Mouse (Mus musculus) adrenal gland, adult 2 months (tissue): Measurements from ENCODE around the gene Hspb7. TPM values are rescaled to one million over a fixed set of nuclear protein-coding genes. Genes with fewer than 3 reads are reported as not detected.

Experiments
- DNase-seq: peaks from one replicate; pipeline ENCODE4 v3.0.0; 2021
- polyA plus RNA-seq: library from polyadenylated mRNA; depleted of rRNA; stranded (reverse); fragments of >200 nt; gene quantifications from 2 replicates; pipeline ENCODE4 v1.2.3, GENCODE M21; 2012; rRNA removed
- total RNA-seq, 2 experiments: library from RNA; stranded (reverse); gene quantifications; 2 replicates each; pipeline ENCODE4 v1.2.3; 2021

Hspb7 gene
- total and polyA plus RNA-seq, 3 experiments = 0.26 to 1.2 (median 1.1) TPM

DNA sequence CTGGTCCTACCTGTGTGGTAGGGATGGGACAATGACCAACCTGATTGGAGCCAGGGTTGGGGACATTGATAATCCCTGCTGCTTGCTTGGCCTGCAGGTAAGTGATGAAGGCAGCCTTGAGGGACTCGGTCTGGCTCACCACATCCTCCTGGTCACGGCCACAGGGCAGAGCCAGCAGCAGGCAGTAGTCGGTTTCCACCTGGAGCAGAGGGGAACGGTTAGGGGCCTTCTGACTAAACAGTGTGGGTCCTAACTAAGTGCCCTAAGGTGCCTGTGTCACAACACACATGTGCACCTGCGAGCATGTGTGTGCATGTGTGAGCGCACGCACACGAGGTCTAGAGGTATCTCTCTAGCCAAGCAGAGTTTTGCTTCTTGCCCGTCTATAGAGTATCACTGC is 48.8 kb downstream of the Hspb7 start:
- no peak for DNase-seq

DNA sequence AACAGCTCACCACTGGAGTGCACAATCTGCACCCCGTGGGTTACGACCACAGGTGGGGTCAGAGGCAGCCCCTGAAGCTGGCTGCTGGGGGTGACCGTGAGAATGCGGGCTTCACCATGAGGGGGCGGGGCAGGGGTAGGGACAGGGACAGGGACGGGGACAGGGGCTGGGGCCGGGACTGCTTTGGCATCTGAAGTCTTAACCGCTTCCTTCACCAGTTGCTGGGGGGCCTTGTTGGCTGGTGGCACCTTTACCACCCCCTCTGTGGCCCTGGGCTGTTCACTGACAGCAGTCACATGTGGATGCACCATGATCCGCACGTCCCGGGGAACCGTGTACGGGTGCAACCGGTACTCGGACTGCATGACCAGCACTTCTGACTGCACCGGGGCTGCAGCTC is 50.9 kb downstream of the Hspb7 start:
- no peak for DNase-seq

DNA sequence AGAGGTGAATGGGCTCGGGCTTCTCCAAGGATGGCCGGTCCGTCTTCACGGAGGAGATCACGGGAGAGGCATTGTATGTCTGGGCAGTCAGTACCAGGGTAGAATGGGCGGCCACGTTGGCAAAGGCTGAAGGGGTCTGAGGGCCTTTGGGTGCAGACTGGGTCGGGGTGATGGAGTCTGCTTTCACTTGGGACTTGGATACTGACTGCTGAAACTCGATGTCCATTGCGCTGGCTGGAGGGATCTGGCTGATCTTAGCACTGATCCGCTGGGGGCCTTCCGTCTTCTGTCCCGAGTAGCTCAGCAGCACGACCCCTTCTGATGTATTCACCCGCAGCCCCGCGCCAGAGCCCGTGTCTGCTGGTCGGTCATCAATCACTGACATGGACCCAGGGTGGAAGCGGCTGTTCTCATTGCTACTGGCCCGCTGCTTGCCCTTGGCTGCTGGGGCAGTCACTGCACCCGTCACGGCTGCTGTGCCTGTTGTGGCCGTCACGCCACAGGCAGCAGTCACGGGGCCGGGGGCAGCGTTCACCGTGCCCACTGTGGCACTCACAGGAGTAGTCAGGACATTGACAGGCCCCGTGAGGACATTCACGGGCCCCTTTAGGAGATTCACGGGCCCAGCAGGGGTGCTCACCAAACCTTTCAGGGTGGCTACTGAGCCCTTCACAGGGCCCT is 52.2 kb downstream of the Hspb7 start:
- no peak for DNase-seq

DNA sequence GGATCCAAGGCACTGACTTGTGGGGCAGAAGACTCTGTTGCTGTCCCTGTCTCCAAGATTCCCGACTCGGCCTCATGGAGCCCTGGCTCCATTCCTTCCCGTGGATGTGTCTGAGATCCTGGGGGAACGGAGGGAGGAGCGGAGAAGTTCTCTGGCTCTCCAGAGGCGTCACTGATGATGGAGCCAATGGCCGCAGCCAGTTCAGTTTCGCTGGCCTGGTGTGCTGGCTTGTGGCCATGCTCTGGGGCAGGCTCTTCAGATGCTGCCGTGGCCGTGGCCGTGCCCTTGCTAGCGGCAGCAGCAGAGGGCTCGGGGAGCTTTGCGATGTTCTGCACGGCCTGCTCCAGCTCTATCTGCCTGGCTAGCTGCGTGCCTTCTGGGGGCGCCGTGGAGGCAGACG is 53.9 kb downstream of the Hspb7 start:
- DNase-seq = no peak

Other genes with a start within 250 kb of the Hspb7 start
- 1 to 10 TPM in 1 of 2 experiments, under 1 TPM in 1; 0.86 to 1.1 TPM for gene Rsg1, start 206.8 kb upstream of the Hspb7 start, total RNA-seq
- 1.7 and 2.3 TPM in 2 replicates for gene Rsg1, start 206.8 kb upstream of the Hspb7 start, polyA plus RNA-seq
- 10 to 100 TPM; 50.9 to 65.1 TPM for gene Arhgef19, start 181.3 kb upstream of the Hspb7 start, total RNA-seq
- gene Arhgef19, start 181.3 kb upstream of the Hspb7 start, polyA plus RNA-seq = 58.3 and 75.8 TPM in 2 replicates
- gene Epha2, start 119.5 kb upstream of the Hspb7 start, total RNA-seq = 10 to 100 TPM; 11.7 to 19.4 TPM
- gene Epha2, start 119.5 kb upstream of the Hspb7 start, polyA plus RNA-seq = 18.0 and 24.1 TPM in 2 replicates
- gene Fam131c, start 52.6 kb upstream of the Hspb7 start, total RNA-seq = 1 to 10 TPM in 1 of 2 experiments, under 1 TPM in 1; 0.86 to 4.5 TPM
- 3.1 and 9.5 TPM in 2 replicates for gene Fam131c, start 52.6 kb upstream of the Hspb7 start, polyA plus RNA-seq
- not detected for gene Clcnka, start 22.1 kb upstream of the Hspb7 start, total RNA-seq
- gene Clcnka, start 22.1 kb upstream of the Hspb7 start, polyA plus RNA-seq = 0.04 and 0.07 TPM in 2 replicates
- gene Clcnkb, start 4.8 kb upstream of the Hspb7 start, total RNA-seq = not detected
- not detected in 2 replicates for gene Clcnkb, start 4.8 kb upstream of the Hspb7 start, polyA plus RNA-seq
- gene Srarp, start 15.3 kb downstream of the Hspb7 start, total RNA-seq = under 1 TPM; 0.32 to 0.55 TPM
- gene Srarp, start 15.3 kb downstream of the Hspb7 start, polyA plus RNA-seq = 0.22 TPM in 1 of 2 replicates, not detected in the other
- 10 to 100 TPM; 15.8 to 18.7 TPM for gene Zbtb17, start 23.9 kb downstream of the Hspb7 start, total RNA-seq
- 26.5 and 34.4 TPM in 2 replicates for gene Zbtb17, start 23.9 kb downstream of the Hspb7 start, polyA plus RNA-seq
- 10 to 100 TPM; 37.8 to 55.3 TPM for gene Spen, start 117.8 kb downstream of the Hspb7 start, total RNA-seq
- 63.9 and 76.4 TPM in 2 replicates for gene Spen, start 117.8 kb downstream of the Hspb7 start, polyA plus RNA-seq
- gene Fblim1, start 185.3 kb downstream of the Hspb7 start, total RNA-seq = 10 to 100 TPM in 1 of 2 experiments, 1 to 10 TPM in 1; 9.0 to 23.0 TPM
- 10.4 and 12.8 TPM in 2 replicates for gene Fblim1, start 185.3 kb downstream of the Hspb7 start, polyA plus RNA-seq
- 1 to 10 TPM in 1 of 2 experiments, under 1 TPM in 1; 0.93 to 1.6 TPM for gene Tmem82, start 197.9 kb downstream of the Hspb7 start, total RNA-seq
- 2.8 TPM in 2 replicates for gene Tmem82, start 197.9 kb downstream of the Hspb7 start, polyA plus RNA-seq
- gene Slc25a34, start 203.0 kb downstream of the Hspb7 start, total RNA-seq = 10 to 100 TPM in 1 of 2 experiments, 1 to 10 TPM in 1; 9.2 to 14.2 TPM
- 4.3 and 5.7 TPM in 2 replicates for gene Slc25a34, start 203.0 kb downstream of the Hspb7 start, polyA plus RNA-seq
- 10 to 100 TPM; 47.8 to 73.2 TPM for gene Plekhm2, start 244.1 kb downstream of the Hspb7 start, total RNA-seq
- 63.1 and 63.4 TPM in 2 replicates for gene Plekhm2, start 244.1 kb downstream of the Hspb7 start, polyA plus RNA-seq